Mouse (Mus musculus) cerebellum, adult 2 months (tissue): ENCODE data around the gene Lzts2.

Experiments used
- CTCF ChIP-seq: fragments of 200-500 bp; IDR thresholded peaks from 2 replicates; pipeline ENCODE4 v1.5.1; 2011; ENCODE audit warnings: low read depth, mild to moderate bottlenecking, control low read depth, low read length, moderate library complexity, borderline replicate concordance; ENCODE audit not compliant: insufficient read depth
- POLR2A ChIP-seq: fragments of 200-500 bp; IDR thresholded peaks from 2 replicates; pipeline ENCODE4 v1.6.1; 2011; ENCODE audit warnings: low read length, control low read depth, borderline replicate concordance; ENCODE audit not compliant: insufficient read depth

DNA sequence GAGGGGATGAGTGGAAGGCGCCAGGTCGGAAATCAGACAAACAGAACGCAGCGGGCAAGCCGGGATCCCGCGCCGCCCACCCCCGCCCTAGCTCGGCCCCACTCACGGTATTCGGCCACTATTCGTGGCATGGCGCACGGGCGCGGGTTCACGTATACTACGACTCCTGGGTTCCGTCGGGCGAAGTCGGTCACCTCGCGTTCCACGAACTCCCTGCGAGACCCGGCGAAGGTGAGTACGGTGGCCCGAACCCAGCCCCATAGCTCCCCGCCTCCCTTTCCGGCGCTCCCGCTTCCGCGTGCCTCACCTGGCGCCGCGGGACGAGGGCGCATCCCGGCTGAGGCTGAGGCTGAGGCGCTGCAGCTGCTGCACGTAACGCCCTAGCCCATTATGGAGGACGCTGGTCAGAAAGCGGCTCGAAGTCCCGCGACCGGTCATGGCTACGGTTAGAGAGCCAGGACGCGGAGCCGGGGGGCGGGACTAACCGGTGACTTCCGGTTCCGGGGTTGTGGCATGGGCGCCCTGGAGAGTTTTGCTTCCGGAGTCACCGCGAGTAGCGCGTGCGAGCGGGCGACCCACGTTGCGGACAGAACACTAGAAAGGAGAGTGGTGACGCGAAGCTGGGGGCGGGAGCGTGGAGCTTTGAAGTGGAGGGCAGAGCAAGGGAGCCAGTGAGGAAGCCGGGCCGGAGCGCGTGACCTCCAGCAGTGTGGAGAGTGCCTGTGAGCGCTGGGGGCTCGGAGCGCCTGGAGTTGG, 8.1 kb upstream of the Lzts2 start, which contains the start of gene Mrpl43:
- TF ChIP-seq CTCF: no peak
- TF ChIP-seq POLR2A: no peak; the same call in 1 of the 2 replicates
